Comparison of ENCODE assay signal across 8 mouse cellular contexts in genomic region chr1:63668852-63669160, GRCm38 (mm10). TPM values are rescaled to one million over a fixed set of nuclear protein-coding genes. Genes with fewer than 3 reads are reported as not detected.
DNase-seq lines count a peak whose midpoint lies in the region; ATAC-seq and TF ChIP-seq lines count a peak whose summit lies in the region.

No protein-coding gene starts in this region.

- H3K27me3 ChIP-seq in heart, embryonic 13.5 days (replicated peaks) = peaks cover 21% of the 10 kb centered on the region
- H3K27me3 ChIP-seq in C2C12 (ENCODE audit: control insufficient read depth, insufficient read depth, insufficient read length) = no peaks in the 10 kb centered on the region
- no peaks in the 10 kb centered on the region for H3K27me3 ChIP-seq in heart, postnatal 0 days (ENCODE audit: control insufficient read depth, insufficient read depth, low read length)

- H3ac ChIP-seq in C2C12 (ENCODE audit: control insufficient read depth, insufficient read length, low read depth) = no peak overlapping the region

- no peak for TF ChIP-seq EP300 in heart, postnatal 0 days (IDR thresholded peaks at IDR 0.05; ENCODE audit: low read depth)

- no peaks in the 10 kb centered on the region for H3K79me2 ChIP-seq in C2C12 (ENCODE audit: control insufficient read depth, insufficient read depth)

- peaks cover 5% of the 10 kb centered on the region for H3K4me1 ChIP-seq in heart, embryonic 13.5 days
- no peaks in the 10 kb centered on the region for H3K4me1 ChIP-seq in heart, postnatal 0 days (ENCODE audit: control insufficient read depth, insufficient read depth)

- no peaks in the 10 kb centered on the region for H3K79me3 ChIP-seq in C2C12 (ENCODE audit: low read depth)

- TF ChIP-seq POLR2A in brain, embryonic 14.5 days (IDR thresholded peaks at IDR 0.05; ENCODE audit: borderline replicate concordance, extremely low read depth, insufficient read depth, insufficient read length, poor library complexity, severe bottlenecking) = no peak

- H3K4me3 ChIP-seq in heart, embryonic 13.5 days = no peak overlapping the region
- no peak overlapping the region for H3K4me3 ChIP-seq in C2C12 (ENCODE audit: insufficient read depth, poor library complexity, severe bottlenecking)
- no peak overlapping the region for H3K4me3 ChIP-seq in heart, postnatal 0 days (ENCODE audit: low read depth, low read length)

- no peaks in the 10 kb centered on the region for H3K9me3 ChIP-seq in heart, embryonic 13.5 days
- no peaks in the 10 kb centered on the region for H3K9me3 ChIP-seq in heart, postnatal 0 days (replicated peaks; ENCODE audit: control insufficient read depth, low read length)

- no peaks in the 10 kb centered on the region for H3K36me3 ChIP-seq in heart, embryonic 13.5 days
- no peaks in the 10 kb centered on the region for H3K36me3 ChIP-seq in C2C12 (ENCODE audit: control insufficient read depth, insufficient read depth)
- no peaks in the 10 kb centered on the region for H3K36me3 ChIP-seq in heart, postnatal 0 days (replicated peaks; ENCODE audit: control insufficient read depth, insufficient read depth, low read length)

- intact Hi-C loops in heart, postnatal 36 days (cut with DNase I) = loop anchor here (1.0 to 5.0 kb wide), 3 partner anchors 283 to 1043 kb away; no protein-coding TSS in a partner anchor

- 8% methylated on average over 3 of the region's 3 CpGs for WGBS in heart, embryonic 13.5 days
- 4% methylated on average over 3 of the region's 3 CpGs for WGBS in heart, postnatal 0 days

- no peak for TF ChIP-seq CTCF in C2C12 (IDR thresholded peaks at IDR 0.05; ENCODE audit: control insufficient read depth, insufficient read depth, insufficient read length)
- peak; percentile 47; the same call in 1 of the 2 replicates for TF ChIP-seq CTCF in brain, embryonic 14.5 days (IDR thresholded peaks at IDR 0.05; ENCODE audit: borderline replicate concordance, extremely low read depth, insufficient read depth, insufficient read length)
- TF ChIP-seq CTCF in heart, postnatal 0 days (IDR thresholded peaks at IDR 0.05; ENCODE audit: low read depth) = peak; percentile 67

- H3K9ac ChIP-seq in heart, embryonic 13.5 days = 0 out of 2 replicates have a peak overlapping the region, but pooled peaks have one; percentile 42
- H3K9ac ChIP-seq in heart, postnatal 0 days (replicated peaks; ENCODE audit: low read depth, low read length) = no peak overlapping the region

- ATAC-seq in heart, embryonic 13.5 days (ENCODE audit: extremely low read depth, insufficient number of reproducible peaks, low FRiP score, low TSS enrichment) = no peak
- ATAC-seq in heart, postnatal 0 days (ENCODE audit: insufficient read depth, low read depth) = no peak

- DNase-seq in heart, postnatal 36 days = no peak
- peak; percentile 95 for DNase-seq in brain, embryonic 14.5 days (ENCODE audit: low read depth)
- DNase-seq in heart, postnatal 0 days (ENCODE audit: low spot score) = peak; percentile 74
- peak; percentile 73 for DNase-seq in mesoderm, embryonic 11.5 days (ENCODE audit: low read depth, low spot score)
- DNase-seq in urinary bladder, postnatal 10 days (ENCODE audit: low spot score) = no peak
- no peak for DNase-seq in frontal cortex, postnatal 14 days (ENCODE audit: low spot score in 2 of 2)

- peak overlapping the region; percentile 44 for H3K4me2 ChIP-seq in heart, embryonic 13.5 days
- peak overlapping the region; percentile 30; the same call in 1 of the 2 replicates for H3K4me2 ChIP-seq in heart, postnatal 0 days (ENCODE audit: low read depth, low read length)

- no peak overlapping the region for H3K27ac ChIP-seq in heart, embryonic 13.5 days (replicated peaks)
- no peak overlapping the region for H3K27ac ChIP-seq in heart, postnatal 0 days (ENCODE audit: low read depth)

TF ChIP-seq in C2C12, 6 proteins besides CTCF, POLR2A, EP300 and RAD21:
- TF ChIP-seq FOSL1 (IDR thresholded peaks at IDR 0.05; ENCODE audit: insufficient read depth, low read length, poor library complexity, severe bottlenecking) (no peak), USF1 (IDR thresholded peaks at IDR 0.05; ENCODE audit: low read depth) (peak; percentile 67), MAX (IDR thresholded peaks at IDR 0.05) (no peak)

RNA-seq across cellular contexts. Expression of gene Dytn, which starts 17.9 kb away (rescaled TPM):
- polyA plus RNA-seq in heart, embryonic 13.5 days (2015; fragmentation: Nextera tagmentation; extraction: Ambion mirVana) = not detected in 2 replicates
- not detected for total RNA-seq in heart, postnatal 36 days (2021)
- not detected for polyA plus RNA-seq in C2C12 (2012; fragmentation: generic; extraction: Trizol)
- polyA plus RNA-seq in brain, embryonic 14.5 days (2012; rRNA removed) = 0.01 and 0.10 TPM in 2 replicates
- total RNA-seq in heart, postnatal 0 days (2014; rRNA removed; ENCODE audit: low replicate concordance) = not detected in 2 replicates
- not detected in 2 replicates for polyA plus RNA-seq in heart, postnatal 0 days (2015; fragmentation: Nextera tagmentation; extraction: Ambion mirVana)

RNA-seq across cellular contexts. Expression of gene Gm39653, which starts 53.0 kb away (rescaled TPM):
- polyA plus RNA-seq in heart, embryonic 13.5 days (2015; fragmentation: Nextera tagmentation; extraction: Ambion mirVana) = not detected in 2 replicates
- not detected for total RNA-seq in heart, postnatal 36 days (2021)
- not detected for polyA plus RNA-seq in C2C12 (2012; fragmentation: generic; extraction: Trizol)
- polyA plus RNA-seq in brain, embryonic 14.5 days (2012; rRNA removed) = not detected in 2 replicates
- total RNA-seq in heart, postnatal 0 days (2014; rRNA removed; ENCODE audit: low replicate concordance) = not detected in 2 replicates
- polyA plus RNA-seq in heart, postnatal 0 days (2015; fragmentation: Nextera tagmentation; extraction: Ambion mirVana) = not detected in 2 replicates

Comparison
In these comparisons a context has a peak if more than half of its experiments do, and no peak if none do; other contexts are left out.
1. DNase-seq: peak in brain, embryonic 14.5 days (single experiment), heart, postnatal 0 days (single experiment) and mesoderm, embryonic 11.5 days (single experiment); none in heart, postnatal 36 days (0 of 2), urinary bladder, postnatal 10 days (single experiment) and frontal cortex, postnatal 14 days (0 of 2).